Mouse (Mus musculus) MEL (cell line): ENCODE measurements around the gene Hook2. TPM values are rescaled to one million over a fixed set of nuclear protein-coding genes. Genes with fewer than 3 reads are reported as not detected.

Experiments used
- DNase-seq: peaks from one replicate; pipeline ENCODE4 v3.0.0; 2011; ENCODE audit warnings: low read depth, low spot score
- H3K27ac ChIP-seq: 2 replicates; pipeline ENCODE4 v1.5.1; 2012; ENCODE audit warnings: low read depth, mild to moderate bottlenecking, control low read depth, low read length, moderate library complexity; ENCODE audit not compliant: control insufficient read depth
- H3K27me3 ChIP-seq, 2 experiments: fragments of 150-350 bp in 1 of 2; sonication (generic) in 1 of 2; 2 replicates each; pipeline ENCODE4 v1.6.1; 2012; ENCODE audit warnings: low read length in 2 of 2, mild to moderate bottlenecking in 2 of 2, improper control_type of control experiment in 1 of 2, moderate library complexity in 1 of 2; ENCODE audit not compliant: insufficient read depth in 2 of 2, control insufficient read depth in 1 of 2
- H3K36me3 ChIP-seq, 2 experiments: 2 replicates each; pipeline ENCODE4 v1.6.1; 2012 to 2014; ENCODE audit warnings: low read length in 2 of 2, improper control_type of control experiment in 1 of 2, inconsistent platforms in 1 of 2, mild to moderate bottlenecking in 1 of 2; ENCODE audit not compliant: insufficient read depth in 2 of 2, control insufficient read depth in 1 of 2
- H3K4me1 ChIP-seq, 2 experiments: fragments of 150-350 bp in 1 of 2; sonication (generic) in 1 of 2; 2 replicates each; pipeline ENCODE4 v1.6.1; 2012; ENCODE audit warnings: low read length in 2 of 2, improper control_type of control experiment in 1 of 2, mild to moderate bottlenecking in 1 of 2; ENCODE audit not compliant: insufficient read depth in 2 of 2, control insufficient read depth in 1 of 2
- H3K4me3 ChIP-seq, 2 experiments: fragments of 150-350 bp in 1 of 2; sonication (generic) in 1 of 2; 2 replicates each; pipeline ENCODE4 v1.5.1; 2012; ENCODE audit warnings: low read depth in 2 of 2, low read length in 2 of 2, mild to moderate bottlenecking in 2 of 2, moderate library complexity in 2 of 2, control low read depth in 1 of 2, improper control_type of control experiment in 1 of 2; ENCODE audit not compliant: control insufficient read depth in 1 of 2, insufficient read depth in 1 of 2
- H3K79me2 ChIP-seq: 2 replicates; pipeline ENCODE4 v1.6.1; 2012; ENCODE audit warnings: mild to moderate bottlenecking, low read length, moderate library complexity; ENCODE audit not compliant: control insufficient read depth, poor library complexity, insufficient read depth
- H3K9ac ChIP-seq: 2 replicates; pipeline ENCODE4 v1.6.1; 2012; ENCODE audit warnings: low read depth, mild to moderate bottlenecking, control low read depth, low read length, moderate library complexity; ENCODE audit not compliant: control insufficient read depth, poor library complexity, severe bottlenecking
- H3K9me3 ChIP-seq: fragments of 150-350 bp; sonication (generic); replicated peaks from 2 replicates; pipeline ENCODE4 v1.6.1; 2012; ENCODE audit warnings: mild to moderate bottlenecking, low read length, improper control_type of control experiment, moderate library complexity; ENCODE audit not compliant: insufficient read depth
- BHLHE40 ChIP-seq: IDR thresholded peaks from 2 replicates; pipeline ENCODE4 v1.6.1; 2012; ENCODE audit warnings: low read depth, mild to moderate bottlenecking, inconsistent platforms, low read length, improper control_type of control experiment, borderline replicate concordance
- CHD1 ChIP-seq: IDR thresholded peaks from 2 replicates; pipeline ENCODE4 v1.6.1; 2012; ENCODE audit warnings: low read depth, mild to moderate bottlenecking, inconsistent platforms, low read length, improper control_type of control experiment
- CHD2 ChIP-seq: IDR thresholded peaks from 2 replicates; pipeline ENCODE4 v1.6.1; 2011; ENCODE audit warnings: low read length, improper control_type of control experiment
- ETS1 ChIP-seq: IDR thresholded peaks from 2 replicates; pipeline ENCODE4 v1.6.1; 2012; ENCODE audit warnings: low read depth, mild to moderate bottlenecking, inconsistent platforms, low read length, improper control_type of control experiment, moderate library complexity
- GATA1 ChIP-seq: IDR thresholded peaks from 2 replicates; pipeline ENCODE4 v1.6.1; 2011; ENCODE audit warnings: low read depth, low read length, improper control_type of control experiment
- JUND ChIP-seq: IDR thresholded peaks from 2 replicates; pipeline ENCODE4 v1.6.1; 2011; ENCODE audit warnings: low read depth, mild to moderate bottlenecking, improper control_type of control experiment, low read length
- MAZ ChIP-seq: IDR thresholded peaks from 2 replicates; pipeline ENCODE4 v1.6.1; 2012; ENCODE audit warnings: low read depth, mild to moderate bottlenecking, inconsistent platforms, low read length, improper control_type of control experiment
- MYB ChIP-seq: IDR thresholded peaks from 2 replicates; pipeline ENCODE4 v1.6.1; 2011; ENCODE audit warnings: mild to moderate bottlenecking, low read depth, low read length, improper control_type of control experiment
- NELFE ChIP-seq: IDR thresholded peaks from 2 replicates; pipeline ENCODE4 v1.6.1; 2011; ENCODE audit warnings: low read depth, low read length, improper control_type of control experiment
- POLR2AphosphoS5 ChIP-seq: IDR thresholded peaks from 2 replicates; pipeline ENCODE4 v1.6.1; 2012; ENCODE audit warnings: low read depth, borderline replicate concordance, mild to moderate bottlenecking, inconsistent platforms, low read length, moderate library complexity, mixed read lengths
- TAL1 ChIP-seq: IDR thresholded peaks from 2 replicates; pipeline ENCODE4 v1.6.1; 2012; ENCODE audit warnings: mild to moderate bottlenecking, inconsistent platforms, low read length, moderate library complexity, mixed read lengths
- TCF12 ChIP-seq: IDR thresholded peaks from 2 replicates; pipeline ENCODE4 v1.6.1; 2014; ENCODE audit warnings: low read depth, mild to moderate bottlenecking, inconsistent platforms, low read length, improper control_type of control experiment, moderate library complexity
- UBTF ChIP-seq: IDR thresholded peaks from 2 replicates; pipeline ENCODE4 v1.6.1; 2012; ENCODE audit warnings: low read depth, mild to moderate bottlenecking, inconsistent platforms, low read length, improper control_type of control experiment, moderate library complexity, borderline replicate concordance; ENCODE audit not compliant: insufficient read depth
- USF2 ChIP-seq, 2 experiments: IDR thresholded peaks; 2 replicates each; pipeline ENCODE4 v1.6.1; 2011 to 2012; ENCODE audit warnings: improper control_type of control experiment in 2 of 2, low read length in 2 of 2, borderline replicate concordance in 1 of 2, inconsistent platforms in 1 of 2, low read depth in 1 of 2, mild to moderate bottlenecking in 1 of 2; ENCODE audit not compliant: insufficient read depth in 1 of 2
- ZNF384 ChIP-seq: IDR thresholded peaks from 2 replicates; pipeline ENCODE4 v1.6.1; 2012; ENCODE audit warnings: low read depth, mild to moderate bottlenecking, inconsistent platforms, low read length, improper control_type of control experiment
- polyA plus RNA-seq, 2 experiments: library from polyadenylated mRNA; stranded (reverse) in 1 of 2; unstranded in 1 of 2; fragments of >175 nt in 1 of 2; fragments of >200 nt in 1 of 2; gene quantifications; 2 replicates each; pipeline versions ENCODE4 v1.2.1 to v1.2.4; 2012; ENCODE audit warnings: low replicate concordance in 2 of 2, low read depth in 1 of 2; ENCODE audit not compliant: insufficient read length in 2 of 2, insufficient read depth in 1 of 2, missing spikeins in 1 of 2
- total RNA-seq: library from RNA; depleted of rRNA; stranded (reverse); fragments of 300-350 nt; gene quantifications from 2 replicates; pipeline ENCODE4 v1.2.3, GENCODE M21; 2012

Hook2 gene
- total and polyA plus RNA-seq, 3 experiments, result 10.5 to 17.5 TPM; not detected in 1

DNA sequence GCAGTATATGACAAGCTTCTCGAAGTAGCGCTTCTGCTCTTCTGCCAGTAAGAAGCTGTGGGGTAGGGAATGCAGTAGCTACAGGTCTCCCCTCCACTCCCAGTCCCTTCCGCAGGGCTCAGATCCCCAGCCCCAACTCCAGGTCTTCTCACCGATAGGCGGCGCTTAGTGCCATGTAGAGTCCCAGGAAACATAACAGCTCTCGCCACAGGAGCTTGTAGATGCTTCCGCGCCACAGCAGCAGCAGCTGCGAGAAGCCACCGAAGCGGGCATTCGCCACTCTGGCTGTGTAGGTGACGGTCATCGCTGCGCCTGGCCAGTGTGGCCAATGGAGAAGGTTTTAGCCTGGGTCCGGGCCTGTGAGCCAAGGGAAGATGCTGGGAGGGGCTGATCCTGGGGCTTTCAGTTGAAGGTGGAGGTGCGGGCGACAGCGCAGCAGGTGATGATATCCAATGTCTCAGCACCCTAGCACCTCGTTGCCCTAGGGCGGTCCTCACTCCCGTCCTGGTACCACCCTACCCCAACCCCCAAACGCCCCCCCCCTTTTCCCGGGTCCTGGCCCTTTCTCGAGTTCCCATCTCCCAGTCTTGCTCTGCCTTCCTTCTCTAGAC, 22.9 kb downstream of the Hook2 start:
- H3K79me2 ChIP-seq, result no peaks in the 10 kb centered on the region
- H3K27ac ChIP-seq, result no peak overlapping the region

DNA sequence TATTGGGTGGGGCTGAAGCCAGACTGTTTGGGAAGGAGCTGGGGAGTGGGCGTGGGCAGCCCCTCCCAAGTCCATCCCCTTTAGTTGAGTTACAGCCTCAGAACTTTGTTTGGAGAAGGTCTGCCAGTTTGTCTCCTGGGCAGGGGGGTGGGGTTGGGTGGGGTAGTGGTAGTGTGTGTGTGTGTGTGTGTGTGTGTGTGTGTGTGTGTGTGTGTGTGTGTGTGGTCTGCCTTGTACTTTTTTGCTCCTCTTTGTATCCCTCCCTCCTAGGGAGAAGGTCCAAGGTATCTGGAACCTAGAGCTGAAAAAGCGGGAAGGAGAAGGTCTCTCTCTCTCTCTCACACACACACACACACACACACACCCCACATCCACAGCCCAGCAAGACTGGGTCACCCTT, 24.0 kb downstream of the Hook2 start, which contains the start of gene Best2:
Gene Best2, minus strand, starts transcription at position 101 of the 400 bp plus-strand sequence.
- TF ChIP-seq CHD1 (no peak), TAL1 (no peak), ETS1 (no peak), UBTF (no peak), POLR2AphosphoS5 (no peak), USF2 (IDR thresholded peaks at IDR 0.05; ENCODE audit: borderline replicate concordance in 1 of 2, insufficient read depth in 1 of 2, low read depth in 1 of 2, low read length in 2 of 2) (no peak), TCF12 (no peak), ZNF384 (no peak), MAZ (no peak), CHD2 (no peak)
- H3K79me2 ChIP-seq, result no peaks in the 10 kb centered on the region
- H3K9ac ChIP-seq, result no peak within 1 kb of the TSS
- H3K4me3 ChIP-seq, result no peak within 1 kb of the TSS
- no peaks in the 10 kb centered on the region for H3K36me3 ChIP-seq
- no peaks in the 10 kb centered on the region for H3K4me1 ChIP-seq
- H3K27ac ChIP-seq, result no peak within 1 kb of the TSS
- DNase-seq, result no peak
- no peaks in the 10 kb centered on the region for H3K9me3 ChIP-seq
- H3K27me3 ChIP-seq, result no peaks in the 10 kb centered on the region

More for the DNA sequence above, 22.9 kb downstream of the Hook2 start:
- Histone ChIP-seq H3K36me3 (no peaks in the 10 kb centered on the region), H3K9ac (no peak overlapping the region), H3K9me3 (no peaks in the 10 kb centered on the region), H3K4me1 (no peaks in the 10 kb centered on the region), H3K4me3 (no peak overlapping the region), H3K27me3 (no peaks in the 10 kb centered on the region)
- TF ChIP-seq BHLHE40 (no peak), UBTF (no peak), GATA1 (no peak), NELFE (no peak), JUND (no peak), ETS1 (no peak), MYB (no peak)
- no peak for DNase-seq
